Mouse (Mus musculus) forebrain, embryonic 13.5 days (tissue): ENCODE measurements around the gene P4htm. TPM values are rescaled to one million over a fixed set of nuclear protein-coding genes. Genes with fewer than 3 reads are reported as not detected.

Experiments used
- ATAC-seq: fragments of 200-750 bp; cut with Nextera tagmentation; 2 replicates; pipeline ENCODE4 v1.8.0; 2017
- H3K27ac ChIP-seq: fragments of 300-500 bp; sonication (generic); 2 replicates; pipeline ENCODE4 v1.5.1; 2015; ENCODE audit warnings: inconsistent platforms, mild to moderate bottlenecking, moderate library complexity
- H3K27me3 ChIP-seq: fragments of 300-500 bp; sonication (generic); 2 replicates; pipeline ENCODE4 v1.6.1; 2015; ENCODE audit warnings: mild to moderate bottlenecking, inconsistent platforms
- H3K36me3 ChIP-seq: fragments of 300-500 bp; sonication (generic); 2 replicates; pipeline ENCODE4 v1.6.1; 2015; ENCODE audit warnings: mild to moderate bottlenecking, inconsistent platforms; ENCODE audit not compliant: poor library complexity, severe bottlenecking
- H3K4me1 ChIP-seq: fragments of 300-500 bp; sonication (generic); 2 replicates; pipeline ENCODE4 v1.6.1; 2015; ENCODE audit warnings: inconsistent platforms
- H3K4me2 ChIP-seq: fragments of 300-500 bp; sonication (generic); 2 replicates; pipeline ENCODE4 v1.6.1; 2015; ENCODE audit warnings: inconsistent platforms, mild to moderate bottlenecking, moderate library complexity
- H3K4me3 ChIP-seq: fragments of 300-500 bp; sonication (generic); 2 replicates; pipeline ENCODE4 v1.5.1; 2015; ENCODE audit warnings: mild to moderate bottlenecking, inconsistent platforms
- H3K9ac ChIP-seq: fragments of 300-500 bp; sonication (generic); 2 replicates; pipeline ENCODE4 v1.6.1; 2015; ENCODE audit warnings: mild to moderate bottlenecking, inconsistent platforms
- H3K9me3 ChIP-seq: fragments of 300-500 bp; sonication (generic); replicated peaks from 2 replicates; pipeline ENCODE4 v1.6.1; 2016; ENCODE audit warnings: inconsistent platforms
- WGBS: fragments of 180-500 bp; shearing (Covaris S2); methylation state at CpG from one replicate; pipeline ENCODE4 v1.1.7; 2015; 5-methylcytosine and 5-hydroxymethylcytosine counted together
- polyA plus RNA-seq: library from polyadenylated mRNA; unstranded; fragments of >200 nt; fragmentation: Nextera tagmentation; extraction: Ambion mirVana; gene quantifications from 2 replicates; pipeline ENCODE4 v1.2.1, GENCODE M21; 2015

Gene P4htm
- polyA plus RNA-seq, 1 experiment from 2014 or later = 16.6 TPM

GRCm38 (mm10) chr9:108566815-108567776, 30.4 kb downstream of the P4htm start, which contains the start of gene Ndufaf3:
Gene Ndufaf3, minus strand, starts transcription at chr9:108567434.
- Histone ChIP-seq H3K9me3 (no peaks in the 10 kb centered on the region), H3K27ac (peak within 1 kb of the TSS; percentile 98), H3K4me3 (peak within 1 kb of the TSS; percentile 74), H3K9ac (peak within 1 kb of the TSS; percentile 88), H3K27me3 (no peaks in the 10 kb centered on the region), H3K4me2 (peak within 1 kb of the TSS; percentile 97), H3K4me1 (peaks cover 42% of the 10 kb centered on the region), H3K36me3 (peaks cover 55% of the 10 kb centered on the region)
- peak; percentile 87 for ATAC-seq
- under 1% methylated on average over 71 of the region's 73 CpGs for WGBS

GRCm38 (mm10) chr9:108565881-108566814, 31.3 kb downstream of the P4htm start:
- Histone ChIP-seq H3K4me1 (peaks cover 51% of the 10 kb centered on the region), H3K27me3 (no peaks in the 10 kb centered on the region), H3K27ac (peak overlapping the region; percentile 98), H3K4me2 (peak overlapping the region; percentile 97), H3K36me3 (peaks cover 53% of the 10 kb centered on the region), H3K4me3 (peak overlapping the region; percentile 74), H3K9ac (peak overlapping the region; percentile 88), H3K9me3 (no peaks in the 10 kb centered on the region)
- ATAC-seq = 0 out of 2 replicates have a peak, but pooled peaks have one; percentile 0
- WGBS = 12% methylated on average over 35 of the region's 35 CpGs

GRCm38 (mm10) chr9:108564131-108564530, 33.3 kb downstream of the P4htm start:
- WGBS = 93% methylated on average over 7 of the region's 7 CpGs
- H3K9me3 ChIP-seq = no peaks in the 10 kb centered on the region
- H3K27ac ChIP-seq = no peak overlapping the region
- peaks cover 43% of the 10 kb centered on the region for H3K4me1 ChIP-seq
- no peak overlapping the region for H3K9ac ChIP-seq
- no peak overlapping the region for H3K4me3 ChIP-seq
- H3K27me3 ChIP-seq = no peaks in the 10 kb centered on the region
- ATAC-seq = no peak
- H3K4me2 ChIP-seq = no peak overlapping the region
- peaks cover 52% of the 10 kb centered on the region for H3K36me3 ChIP-seq

- H3K9me3 ChIP-seq = no peaks in the 10 kb centered on the region
- H3K27ac ChIP-seq = no peak overlapping the region
- WGBS = 96% methylated on average over 8 of the region's 8 CpGs
- ATAC-seq = no peak
- H3K36me3 ChIP-seq = peaks cover 57% of the 10 kb centered on the region
- no peaks in the 10 kb centered on the region for H3K27me3 ChIP-seq
- no peak overlapping the region for H3K9ac ChIP-seq
- peaks cover 41% of the 10 kb centered on the region for H3K4me1 ChIP-seq
- H3K4me3 ChIP-seq = no peak overlapping the region
- no peak overlapping the region for H3K4me2 ChIP-seq
These were observed 33.8 kb downstream of the P4htm start for GRCm38 (mm10) chr9:108563671-108564070.

- peak; percentile 99 for ATAC-seq
- Histone ChIP-seq H3K9ac (peak within 1 kb of the TSS; percentile 77), H3K9me3 (no peaks in the 10 kb centered on the region), H3K27me3 (no peaks in the 10 kb centered on the region), H3K4me1 (peaks cover 18% of the 10 kb centered on the region), H3K27ac (peak within 1 kb of the TSS; percentile 44), H3K36me3 (peaks cover 82% of the 10 kb centered on the region), H3K4me2 (peak within 1 kb of the TSS; percentile 75), H3K4me3 (peak within 1 kb of the TSS; percentile 46)
- under 1% methylated on average over 51 of the region's 53 CpGs for WGBS
These were observed 37.1 kb downstream of the P4htm start, which contains the start of gene Impdh2 for GRCm38 (mm10) chr9:108560227-108560841. Gene Impdh2, plus strand, starts transcription at chr9:108560286.

GRCm38 (mm10) chr9:108559169-108559568, 38.3 kb downstream of the P4htm start:
- 89% methylated on average over 4 of the region's 4 CpGs for WGBS
- no peaks in the 10 kb centered on the region for H3K27me3 ChIP-seq
- H3K4me2 ChIP-seq = no peak overlapping the region
- H3K9me3 ChIP-seq = no peaks in the 10 kb centered on the region
- no peak overlapping the region for H3K9ac ChIP-seq
- ATAC-seq = no peak
- peaks cover 18% of the 10 kb centered on the region for H3K4me1 ChIP-seq
- H3K36me3 ChIP-seq = peaks cover 82% of the 10 kb centered on the region
- H3K27ac ChIP-seq = no peak overlapping the region
- no peak overlapping the region for H3K4me3 ChIP-seq

- no peaks in the 10 kb centered on the region for H3K4me1 ChIP-seq
- no peak overlapping the region for H3K4me2 ChIP-seq
- peaks cover 92% of the 10 kb centered on the region for H3K36me3 ChIP-seq
- no peak overlapping the region for H3K27ac ChIP-seq
- whole genome bisulfite sequencing = 92% methylated on average over 1 of the region's 1 CpGs
- H3K4me3 ChIP-seq = no peak overlapping the region
- H3K27me3 ChIP-seq = no peaks in the 10 kb centered on the region
- no peak for ATAC-seq
- no peak overlapping the region for H3K9ac ChIP-seq
- no peaks in the 10 kb centered on the region for H3K9me3 ChIP-seq
These were observed 50.6 kb downstream of the P4htm start for GRCm38 (mm10) chr9:108546875-108547274.

GRCm38 (mm10) chr9:108545986-108546385, 51.5 kb downstream of the P4htm start:
- H3K9me3 ChIP-seq = no peaks in the 10 kb centered on the region
- H3K27me3 ChIP-seq = no peaks in the 10 kb centered on the region
- H3K4me1 ChIP-seq = no peaks in the 10 kb centered on the region
- H3K36me3 ChIP-seq = peaks cover 94% of the 10 kb centered on the region
- no peak overlapping the region for H3K27ac ChIP-seq
- H3K9ac ChIP-seq = no peak overlapping the region
- no peak overlapping the region for H3K4me3 ChIP-seq
- no peak for ATAC-seq
- no peak overlapping the region for H3K4me2 ChIP-seq
- WGBS = 97% methylated on average over 3 of the region's 3 CpGs

- Histone ChIP-seq H3K9me3 (no peaks in the 10 kb centered on the region), H3K36me3 (peaks cover 93% of the 10 kb centered on the region), H3K4me2 (no peak overlapping the region), H3K4me3 (no peak overlapping the region), H3K27me3 (no peaks in the 10 kb centered on the region), H3K4me1 (no peaks in the 10 kb centered on the region), H3K9ac (no peak overlapping the region), H3K27ac (no peak overlapping the region)
- no peak for ATAC-seq
These were observed 56.6 kb downstream of the P4htm start for GRCm38 (mm10) chr9:108540846-108541245.

GRCm38 (mm10) chr9:108531496-108531895, 66.0 kb downstream of the P4htm start:
- Histone ChIP-seq H3K36me3 (peaks cover 82% of the 10 kb centered on the region), H3K4me3 (no peak overlapping the region), H3K4me2 (no peak overlapping the region), H3K4me1 (no peaks in the 10 kb centered on the region), H3K27ac (no peak overlapping the region), H3K9ac (no peak overlapping the region), H3K9me3 (no peaks in the 10 kb centered on the region), H3K27me3 (no peaks in the 10 kb centered on the region)
- 98% methylated on average over 1 of the region's 1 CpGs for WGBS
- ATAC-seq = no peak

GRCm38 (mm10) chr9:108530954-108531353, 66.5 kb downstream of the P4htm start:
- no peaks in the 10 kb centered on the region for H3K4me1 ChIP-seq
- ATAC-seq = no peak
- H3K4me2 ChIP-seq = no peak overlapping the region
- H3K4me3 ChIP-seq = no peak overlapping the region
- no peaks in the 10 kb centered on the region for H3K9me3 ChIP-seq
- H3K27ac ChIP-seq = no peak overlapping the region
- 88% methylated on average over 1 of the region's 1 CpGs for WGBS
- H3K9ac ChIP-seq = no peak overlapping the region
- no peaks in the 10 kb centered on the region for H3K27me3 ChIP-seq
- H3K36me3 ChIP-seq = peaks cover 76% of the 10 kb centered on the region
